Mouse (Mus musculus) kidney, adult 2 months (tissue): ENCODE measurements at regions not wholly inside any gene's neighbourhood (a gene's known extent, or its start where the extent isn't known, plus 50 kb on each side); places are given as distances from the start of the nearest gene placed in this dataset.

ENCODE experiments used
- CTCF ChIP-seq: fragments of 200-500 bp; conservative IDR thresholded peaks from 2 replicates; pipeline ENCODE4 v1.5.1; 2011; ENCODE audit warnings: low read depth, mild to moderate bottlenecking, control low read depth, low read length, moderate library complexity, mixed read lengths; ENCODE audit not compliant: insufficient read depth, insufficient read length
- POLR2A ChIP-seq: fragments of 200-500 bp; IDR thresholded peaks from one replicate; pipeline ENCODE4 v1.6.1; 2011; ENCODE audit warnings: low read depth, low read length, control low read depth

- no peak for TF ChIP-seq POLR2A
- TF ChIP-seq CTCF: no peak
These were observed 141.5 kb upstream of the Gm4737 start for GRCm38 (mm10) chr16:46296412-46296811.
